Mouse (Mus musculus) liver, postnatal 0 days (tissue): ENCODE results near the gene Npcd.

Experiments
- CTCF ChIP-seq: sonication (generic); IDR thresholded peaks from 2 replicates; pipeline ENCODE4 v1.5.1; 2016; ENCODE audit warnings: antibody characterized with exemption, low read depth
- EP300 ChIP-seq: IDR thresholded peaks from 2 replicates; pipeline ENCODE4 v1.6.1; 2016; ENCODE audit warnings: antibody characterized with exemption, low read depth, mild to moderate bottlenecking

DNA sequence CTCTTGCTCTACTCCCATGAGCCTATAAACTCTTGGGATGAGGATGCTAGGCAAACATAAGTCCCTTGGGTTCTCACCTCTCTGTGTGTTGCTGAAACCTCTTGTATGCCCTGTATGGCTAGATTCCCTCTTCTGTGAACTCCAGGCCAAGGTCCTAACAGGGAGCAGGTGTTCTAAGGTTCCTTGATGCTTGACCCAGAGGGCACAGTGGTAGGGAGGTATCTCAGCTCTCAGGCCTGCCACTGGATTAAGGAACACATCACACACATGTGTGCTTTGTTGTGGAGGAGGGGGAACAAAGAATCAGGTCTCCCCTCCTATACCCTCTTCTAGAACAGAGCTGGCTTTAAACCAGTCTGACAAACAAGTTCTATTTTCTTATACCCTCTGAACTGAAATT, 56.3 kb downstream of the Npcd start, which contains the start of gene Dnal4:
- TF ChIP-seq CTCF (no peak), EP300 (no peak)
